1 mouse cellular context compared by ENCODE assay signal in the genomic region with DNA sequence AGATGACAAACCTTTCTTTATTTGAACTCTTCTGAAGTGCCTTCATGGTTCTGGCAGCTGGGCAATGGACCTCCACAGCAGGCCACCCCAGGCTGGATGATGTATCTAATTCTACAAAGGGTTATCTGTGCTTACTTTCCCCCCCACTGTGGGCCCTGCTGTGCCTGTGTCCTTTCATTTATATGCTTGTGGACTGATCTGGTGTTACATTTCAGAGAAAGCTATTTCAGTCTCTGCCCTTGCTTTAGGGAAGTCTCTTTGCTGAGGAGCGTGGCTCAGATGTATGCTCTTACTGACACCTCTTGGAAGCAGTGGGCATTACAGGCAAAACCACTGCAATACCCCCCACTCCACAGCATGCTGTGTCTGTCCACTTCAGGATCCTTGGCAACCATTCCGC.
TF ChIP-seq lines count a peak whose summit lies in the region.

No protein-coding gene starts in this region.

TF ChIP-seq in MEL, 35 proteins besides CTCF, POLR2A, EP300 and RAD21:
- TF ChIP-seq SIN3A (IDR thresholded peaks at IDR 0.05; ENCODE audit: low read length) = peak; percentile 63
- peak; percentile 89 for TF ChIP-seq SMC3 (IDR thresholded peaks at IDR 0.05; ENCODE audit: low read depth, low read length)
- TF ChIP-seq NELFE (IDR thresholded peaks at IDR 0.05; ENCODE audit: low read depth, low read length) = 0 out of 2 replicates have a peak, but pooled peaks have one; percentile 2
- 0 out of 2 replicates have a peak, but pooled peaks have one; percentile 49 for TF ChIP-seq MYC (IDR thresholded peaks at IDR 0.05; ENCODE audit: low read depth, low read length)
- TF ChIP-seq MAFK (IDR thresholded peaks at IDR 0.05; ENCODE audit: borderline replicate concordance, low read depth, low read length) = no peak
- peak; percentile 82 for TF ChIP-seq ZC3H11A (IDR thresholded peaks at IDR 0.05; ENCODE audit: low read depth, low read length)
